Mouse (Mus musculus): Measurements from ENCODE around the gene Crygd.

DNA sequence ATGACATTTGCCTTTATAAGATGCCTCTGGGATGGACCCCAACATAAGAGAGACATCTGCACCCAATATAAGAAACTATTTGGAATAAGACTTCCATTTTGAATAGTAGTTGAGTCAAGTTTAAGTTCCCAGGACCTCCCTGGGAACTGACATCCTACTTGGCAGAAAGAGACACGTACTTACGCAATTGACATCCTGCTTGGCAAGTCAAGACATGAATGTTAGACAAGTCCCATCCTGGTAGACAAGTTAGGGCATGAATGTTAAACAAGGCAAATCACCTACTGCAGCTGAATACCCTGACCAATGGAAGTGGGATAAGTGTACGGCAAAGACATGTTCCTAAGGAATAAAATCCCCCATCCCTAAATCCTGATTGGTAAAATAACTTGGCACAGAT is 21.4 kb downstream of the Crygd start:
- TF ChIP-seq CTCF (IDR thresholded peaks at IDR 0.05; ENCODE audit: low read depth) (no peak), EP300 (IDR thresholded peaks at IDR 0.05; ENCODE audit: low read depth) (no peak)
